Comparison of ENCODE assay signal across 9 mouse cellular contexts in the genomic region with DNA sequence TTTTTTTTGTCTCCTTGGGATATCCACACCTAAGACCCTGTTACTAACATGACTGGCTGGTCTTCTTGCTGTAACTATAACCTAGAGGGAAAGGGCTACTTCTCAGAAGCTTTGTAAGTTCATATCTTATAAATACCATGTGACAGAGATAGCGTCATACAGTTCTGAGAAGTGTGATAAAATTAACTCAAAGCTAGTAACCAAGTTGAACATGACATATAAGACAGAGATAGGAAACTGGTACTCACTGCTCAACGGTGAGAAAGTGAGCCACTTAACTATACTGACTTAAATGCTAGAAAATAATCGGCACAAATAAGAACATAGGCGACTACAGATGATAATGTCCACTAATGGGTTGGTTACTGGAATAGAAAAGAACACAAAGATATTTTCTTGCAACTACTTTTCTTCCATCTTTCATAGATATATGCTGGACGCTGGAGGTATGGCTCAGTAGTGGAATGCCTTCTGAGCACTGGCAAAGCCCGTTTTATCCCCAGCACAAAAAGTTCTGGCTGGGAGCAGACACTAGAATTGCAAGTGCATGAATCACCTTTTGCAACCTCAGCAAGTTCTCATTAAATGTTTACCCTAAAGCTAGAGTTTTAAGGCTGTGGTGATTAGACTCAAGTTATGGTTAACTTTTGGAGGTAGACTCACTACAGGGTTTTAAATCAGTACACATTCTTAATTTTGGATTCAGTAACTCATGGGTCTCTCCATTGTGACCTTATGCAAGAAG. TPM values are rescaled to one million over a fixed set of nuclear protein-coding genes. Genes with fewer than 3 reads are reported as not detected.
DNase-seq lines count a peak whose midpoint lies in the region; ATAC-seq and TF ChIP-seq lines count a peak whose summit lies in the region.
"Had no signal": no experiment of that assay in that cellular context is flagged by ENCODE, and none has a peak within 500 bp of the region (broad histone marks: within the 10 kb centered on the region; RNA-seq: fewer than 3 reads in every experiment).

No protein-coding gene starts in this region.

- WGBS in lung, embryonic 14.5 days: 71% methylated on average over 6 of the region's 6 CpGs
- WGBS in embryonic facial prominence, embryonic 15.5 days: 80% methylated on average over 6 of the region's 6 CpGs
- 80% methylated on average over 6 of the region's 6 CpGs for WGBS in limb, embryonic 12.5 days
- 73% methylated on average over 6 of the region's 6 CpGs for WGBS in stomach, embryonic 15.5 days

- H3K27me3 ChIP-seq in lung, embryonic 14.5 days (ENCODE audit: insufficient read depth, low read length): no peaks in the 10 kb centered on the region
- no peaks in the 10 kb centered on the region for H3K27me3 ChIP-seq in embryonic facial prominence, embryonic 15.5 days
- H3K27me3 ChIP-seq in limb, embryonic 12.5 days: no peaks in the 10 kb centered on the region
- H3K27me3 ChIP-seq in stomach, embryonic 15.5 days (replicated peaks): no peaks in the 10 kb centered on the region

- peaks cover 42% of the 10 kb centered on the region for H3K36me3 ChIP-seq in lung, embryonic 14.5 days (ENCODE audit: insufficient read depth)
- peaks cover 38% of the 10 kb centered on the region for H3K36me3 ChIP-seq in embryonic facial prominence, embryonic 15.5 days
- H3K36me3 ChIP-seq in limb, embryonic 12.5 days: peaks cover 46% of the 10 kb centered on the region
- H3K36me3 ChIP-seq in stomach, embryonic 15.5 days: peaks cover 14% of the 10 kb centered on the region

- H3K4me1 ChIP-seq in lung, embryonic 14.5 days (ENCODE audit: insufficient read depth): 0 out of 2 replicates have a peak, but pooled peaks cover 4% of the 10 kb centered on the region
- peaks cover 14% of the 10 kb centered on the region for H3K4me1 ChIP-seq in embryonic facial prominence, embryonic 15.5 days
- H3K4me1 ChIP-seq in limb, embryonic 12.5 days (replicated peaks): peaks cover 20% of the 10 kb centered on the region
- peaks cover 3% of the 10 kb centered on the region; the same call in 1 of the 2 replicates for H3K4me1 ChIP-seq in stomach, embryonic 15.5 days

- intact Hi-C loops in left cerebral cortex, postnatal 14 days (cut with DNase I): no loop called here

- H3K9me3 ChIP-seq in lung, embryonic 14.5 days (ENCODE audit: low read depth, low read length): no peaks in the 10 kb centered on the region
- no peaks in the 10 kb centered on the region for H3K9me3 ChIP-seq in embryonic facial prominence, embryonic 15.5 days (replicated peaks)
- H3K9me3 ChIP-seq in limb, embryonic 12.5 days: no peaks in the 10 kb centered on the region
- H3K9me3 ChIP-seq in stomach, embryonic 15.5 days: no peaks in the 10 kb centered on the region

- no peak for ATAC-seq in lung, embryonic 14.5 days (ENCODE audit: insufficient read depth)
- no peak for ATAC-seq in embryonic facial prominence, embryonic 15.5 days (ENCODE audit: insufficient number of reproducible peaks, low FRiP score, low TSS enrichment, low read depth)
- ATAC-seq in limb, embryonic 12.5 days (ENCODE audit: insufficient number of reproducible peaks, insufficient read depth, low FRiP score, low TSS enrichment, low read depth): no peak
- ATAC-seq in stomach, embryonic 15.5 days (ENCODE audit: insufficient read depth, low FRiP score, low read depth): no peak
- ATAC-seq: activated CD4-positive, CD25-positive, alpha-beta regulatory T cell, adult 4 months had no signal

- H3K4me3 ChIP-seq in lung, embryonic 14.5 days (ENCODE audit: low read depth, low read length): peak overlapping the region; percentile 96
- peak overlapping the region; percentile 89 for H3K4me3 ChIP-seq in embryonic facial prominence, embryonic 15.5 days (replicated peaks)
- peak overlapping the region; percentile 95 for H3K4me3 ChIP-seq in limb, embryonic 12.5 days (replicated peaks)
- peak overlapping the region; percentile 94; the same call in 1 of the 2 replicates for H3K4me3 ChIP-seq in stomach, embryonic 15.5 days (replicated peaks)

- H3K4me2 ChIP-seq in lung, embryonic 14.5 days: peak overlapping the region; percentile 64
- peak overlapping the region; percentile 60 for H3K4me2 ChIP-seq in embryonic facial prominence, embryonic 15.5 days (replicated peaks)
- H3K4me2 ChIP-seq in limb, embryonic 12.5 days: peak overlapping the region; percentile 61
- peak overlapping the region; percentile 81 for H3K4me2 ChIP-seq in stomach, embryonic 15.5 days

- DNase-seq in lung, embryonic 14.5 days: no peak
- DNase-seq in lung, postnatal 14 days: no peak
- no peak for DNase-seq in urinary bladder, adult 18-20 months (ENCODE audit: low spot score in 2 of 2)
- no peak for DNase-seq in left cerebral cortex, postnatal 14 days (ENCODE audit: low spot score in 2 of 2)
- DNase-seq in kidney, postnatal 36 days: no peak

- peak overlapping the region; percentile 97; the same call in 1 of the 2 replicates for H3K9ac ChIP-seq in lung, embryonic 14.5 days
- no peak overlapping the region for H3K9ac ChIP-seq in embryonic facial prominence, embryonic 15.5 days
- H3K9ac ChIP-seq in limb, embryonic 12.5 days (replicated peaks): no peak overlapping the region
- H3K9ac ChIP-seq in stomach, embryonic 15.5 days: no peak overlapping the region

- no peak for TF ChIP-seq CTCF in lung, embryonic 14.5 days (IDR thresholded peaks at IDR 0.05; ENCODE audit: low read depth)

- H3K27ac ChIP-seq in lung, embryonic 14.5 days (ENCODE audit: low read depth): no peak overlapping the region
- no peak overlapping the region for H3K27ac ChIP-seq in embryonic facial prominence, embryonic 15.5 days (replicated peaks)
- no peak overlapping the region for H3K27ac ChIP-seq in limb, embryonic 12.5 days
- H3K27ac ChIP-seq in stomach, embryonic 15.5 days: no peak overlapping the region

RNA-seq across cellular contexts. Expression of a gene that starts 1.4 kb away (rescaled TPM):
- 17.2 and 18.2 TPM in 2 replicates for polyA plus RNA-seq in lung, embryonic 14.5 days (2014; fragmentation: Nextera tagmentation; extraction: Ambion mirVana)
- polyA plus RNA-seq in embryonic facial prominence, embryonic 15.5 days (2015; fragmentation: Nextera tagmentation; extraction: Ambion mirVana): 23.9 and 25.4 TPM in 2 replicates
- 31.1 and 39.1 TPM in 2 replicates for polyA plus RNA-seq in limb, embryonic 12.5 days (2016; fragmentation: Nextera tagmentation; extraction: Ambion mirVana)
- 16.2 and 18.8 TPM in 2 replicates for polyA plus RNA-seq in stomach, embryonic 15.5 days (2015; fragmentation: Nextera tagmentation; extraction: Ambion mirVana)
- 10 to 100 TPM; 25.1 to 26.4 TPM for total RNA-seq in left cerebral cortex, postnatal 14 days (2021)

RNA-seq across cellular contexts. Expression of a gene that starts 36.9 kb away (rescaled TPM):
- polyA plus RNA-seq in lung, embryonic 14.5 days (2014; fragmentation: Nextera tagmentation; extraction: Ambion mirVana): 333 and 344 TPM in 2 replicates
- 322 and 334 TPM in 2 replicates for polyA plus RNA-seq in embryonic facial prominence, embryonic 15.5 days (2015; fragmentation: Nextera tagmentation; extraction: Ambion mirVana)
- polyA plus RNA-seq in limb, embryonic 12.5 days (2016; fragmentation: Nextera tagmentation; extraction: Ambion mirVana): 264 and 268 TPM in 2 replicates
- 359 and 399 TPM in 2 replicates for polyA plus RNA-seq in stomach, embryonic 15.5 days (2015; fragmentation: Nextera tagmentation; extraction: Ambion mirVana)
- 100 to 1,000 TPM; 157 to 161 TPM for total RNA-seq in left cerebral cortex, postnatal 14 days (2021)

RNA-seq across cellular contexts. Expression of a gene that starts 49.3 kb away (rescaled TPM):
- 0.93 and 1.1 TPM in 2 replicates for polyA plus RNA-seq in lung, embryonic 14.5 days (2014; fragmentation: Nextera tagmentation; extraction: Ambion mirVana)
- polyA plus RNA-seq in embryonic facial prominence, embryonic 15.5 days (2015; fragmentation: Nextera tagmentation; extraction: Ambion mirVana): 1.7 and 2.4 TPM in 2 replicates
- 0.97 and 1.1 TPM in 2 replicates for polyA plus RNA-seq in limb, embryonic 12.5 days (2016; fragmentation: Nextera tagmentation; extraction: Ambion mirVana)
- 2.2 TPM in 2 replicates for polyA plus RNA-seq in stomach, embryonic 15.5 days (2015; fragmentation: Nextera tagmentation; extraction: Ambion mirVana)
- 1 to 10 TPM; 1.4 to 1.5 TPM for total RNA-seq in left cerebral cortex, postnatal 14 days (2021)

RNA-seq across cellular contexts. Expression of a gene that starts 49.5 kb away (rescaled TPM):
- polyA plus RNA-seq in lung, embryonic 14.5 days (2014; fragmentation: Nextera tagmentation; extraction: Ambion mirVana): 37.6 and 42.7 TPM in 2 replicates
- polyA plus RNA-seq in embryonic facial prominence, embryonic 15.5 days (2015; fragmentation: Nextera tagmentation; extraction: Ambion mirVana): 50.8 and 60.2 TPM in 2 replicates
- 58.6 and 62.8 TPM in 2 replicates for polyA plus RNA-seq in limb, embryonic 12.5 days (2016; fragmentation: Nextera tagmentation; extraction: Ambion mirVana)
- 52.6 and 55.6 TPM in 2 replicates for polyA plus RNA-seq in stomach, embryonic 15.5 days (2015; fragmentation: Nextera tagmentation; extraction: Ambion mirVana)
- 10 to 100 TPM; 35.2 to 35.5 TPM for total RNA-seq in left cerebral cortex, postnatal 14 days (2021)
